Mouse (Mus musculus): Measurements from ENCODE around the gene Dnal1.

Gene Dnal1

DNA sequence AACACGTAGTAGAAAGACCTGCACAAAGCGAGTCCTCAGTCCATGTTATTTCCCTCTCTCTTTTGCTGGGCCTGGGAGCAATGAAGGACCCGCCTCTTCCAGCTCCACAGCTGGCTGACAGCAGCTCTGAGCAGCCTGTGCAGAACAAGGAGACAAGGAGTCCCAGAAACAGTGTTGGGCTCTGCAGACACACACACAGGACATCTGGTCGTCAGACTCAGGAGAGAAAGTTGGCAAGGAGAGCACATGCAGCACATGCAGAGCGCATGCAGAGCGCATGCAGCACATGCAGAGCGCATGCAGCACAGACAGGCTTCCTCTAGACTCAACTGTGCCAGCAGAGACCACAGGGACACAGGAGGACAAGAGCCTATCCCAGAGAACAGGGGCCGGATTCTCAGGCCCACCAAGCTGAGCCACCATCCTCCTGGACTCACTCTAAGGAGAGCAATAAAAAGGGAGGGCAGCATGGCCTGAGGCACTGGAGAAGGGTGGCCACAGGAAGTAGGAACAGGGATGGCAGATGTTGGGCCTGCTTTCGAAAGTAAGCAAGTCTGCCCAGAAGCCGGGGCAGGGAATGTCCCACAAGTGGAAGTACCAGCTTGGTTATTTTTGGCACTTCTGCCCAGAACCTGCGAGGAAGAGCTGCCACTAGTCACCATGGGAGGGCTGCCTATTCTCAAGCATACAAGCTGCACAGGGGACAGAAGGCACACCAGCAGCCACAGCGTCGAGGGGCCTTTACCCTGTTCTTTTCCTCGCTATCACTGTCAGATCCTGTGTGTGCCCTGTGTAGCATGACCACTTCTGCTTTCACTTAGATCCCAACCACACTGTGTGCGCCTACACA, 73.8 kb downstream of the Dnal1 start:
- no peak for DNase-seq (ENCODE audit: low spot score)

DNA sequence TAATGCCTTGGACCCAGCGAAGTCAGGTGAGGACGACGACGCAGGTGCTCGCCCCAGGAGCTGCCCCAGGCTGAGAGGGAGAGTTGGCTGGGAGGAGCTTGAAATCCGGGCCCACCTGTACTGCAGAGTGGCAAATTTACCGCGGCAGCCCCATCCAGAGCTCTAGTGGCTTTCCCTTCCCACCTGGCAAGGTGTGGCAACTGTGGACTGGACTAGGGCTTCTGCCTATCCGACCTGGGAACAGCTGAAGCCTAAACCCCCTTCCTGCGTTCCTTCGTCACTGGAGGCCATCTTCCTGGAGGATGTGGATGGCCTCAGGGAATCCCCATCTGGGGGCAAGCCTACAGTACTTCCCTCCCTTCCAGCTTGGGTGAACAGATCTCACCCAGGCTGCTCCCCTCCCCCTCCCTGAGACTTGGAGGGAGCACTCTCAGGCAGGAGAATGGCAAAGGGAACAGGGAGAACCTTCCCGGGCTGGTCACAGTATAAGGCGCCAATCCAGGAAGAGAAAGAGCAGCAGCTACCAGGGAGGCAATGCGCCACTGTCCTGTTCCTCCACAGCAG, 74.8 kb downstream of the Dnal1 start:
- no peak for DNase-seq (ENCODE audit: low spot score)

DNA sequence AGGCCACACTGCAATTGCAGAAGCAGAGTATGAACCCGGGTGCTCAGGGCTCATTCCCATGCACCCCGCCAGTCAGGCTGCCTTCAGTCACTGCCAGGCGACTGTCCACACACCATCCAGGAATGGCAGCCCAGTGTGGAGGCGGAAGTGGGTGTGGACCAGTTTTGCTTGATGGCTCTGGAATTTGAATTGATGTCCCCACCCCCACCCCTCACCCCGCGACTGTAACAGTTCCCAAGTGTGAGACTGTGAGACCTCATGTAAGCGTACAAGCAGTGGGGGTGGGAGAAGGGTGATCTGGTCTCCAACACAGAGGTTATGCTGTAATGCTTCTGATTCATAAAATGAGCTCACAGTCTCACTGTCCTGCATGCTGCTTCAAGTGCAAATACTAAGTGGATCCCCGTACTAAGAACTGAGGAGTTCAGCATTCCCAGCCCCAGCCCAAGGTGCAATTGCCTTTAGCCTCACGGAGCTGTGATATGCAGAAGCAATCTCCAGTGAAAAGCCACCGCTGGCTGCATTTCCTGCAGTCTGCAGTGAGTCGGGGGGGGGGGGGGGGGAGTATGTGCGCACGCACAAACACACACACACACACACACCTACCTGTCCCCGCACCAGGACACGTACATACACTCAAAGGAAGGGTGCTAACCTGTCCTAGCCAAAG, 76.1 kb downstream of the Dnal1 start:
- DNase-seq (ENCODE audit: low spot score): no peak

DNA sequence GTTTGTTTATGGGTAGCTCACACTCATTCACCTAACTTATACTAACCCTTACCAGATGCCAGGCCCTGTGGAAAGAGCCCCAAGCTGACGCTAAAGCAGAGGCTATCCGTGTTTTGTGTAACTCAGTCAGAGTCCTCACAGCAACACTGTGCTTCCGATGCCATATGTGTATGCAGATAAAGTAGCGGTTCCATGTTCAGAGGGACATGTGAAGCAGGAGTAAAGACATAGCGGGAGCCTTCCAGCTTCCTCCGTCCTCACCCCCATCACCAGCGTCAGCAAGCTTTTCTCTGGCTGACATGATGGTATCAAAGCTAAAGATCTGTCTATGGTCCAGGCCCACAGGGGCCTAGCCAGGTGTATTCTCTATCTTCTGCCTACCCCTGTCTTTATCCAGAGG, 77.0 kb downstream of the Dnal1 start:
- DNase-seq (ENCODE audit: low spot score): no peak

DNA sequence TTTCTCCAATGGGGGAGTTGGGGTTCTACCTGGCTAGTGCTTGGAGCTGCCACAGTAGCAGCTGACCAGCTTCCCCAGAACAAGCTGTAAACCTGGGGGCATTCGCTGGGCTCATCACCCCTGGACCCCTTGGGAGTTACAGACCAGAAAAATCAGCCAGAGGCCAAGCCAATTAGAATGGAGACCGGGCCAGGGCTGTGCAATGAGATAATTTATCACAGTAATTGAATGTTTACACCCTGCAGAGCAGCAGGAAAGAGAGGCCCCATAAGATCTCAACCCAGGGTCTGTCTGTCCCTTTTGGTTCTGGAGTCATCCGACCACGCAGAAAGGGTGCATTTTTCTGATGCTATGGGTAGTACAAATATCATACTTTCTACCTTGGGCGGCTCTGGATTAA, 77.6 kb downstream of the Dnal1 start:
- DNase-seq (ENCODE audit: low spot score): no peak

DNA sequence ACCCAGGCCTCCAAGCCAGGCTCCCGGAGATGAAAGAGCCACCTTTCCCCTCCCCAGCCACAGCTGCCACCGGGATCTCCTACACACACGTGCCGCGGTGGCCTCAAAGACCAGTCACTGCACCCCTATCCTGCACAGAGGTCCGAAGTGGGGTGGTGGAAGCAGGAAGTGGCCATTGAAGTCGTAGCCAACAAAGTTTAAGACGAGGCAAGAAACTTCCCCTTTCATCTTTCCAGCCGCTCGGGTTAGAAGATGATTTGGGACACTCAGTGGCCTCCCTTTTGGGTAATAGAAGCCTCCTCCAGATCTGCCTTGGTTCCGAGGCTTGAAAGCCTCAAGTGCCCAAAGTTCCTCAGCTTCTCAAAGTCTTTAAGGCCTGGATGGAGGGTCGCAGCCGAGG, 78.1 kb downstream of the Dnal1 start:
- DNase-seq (ENCODE audit: low spot score): no peak

DNA sequence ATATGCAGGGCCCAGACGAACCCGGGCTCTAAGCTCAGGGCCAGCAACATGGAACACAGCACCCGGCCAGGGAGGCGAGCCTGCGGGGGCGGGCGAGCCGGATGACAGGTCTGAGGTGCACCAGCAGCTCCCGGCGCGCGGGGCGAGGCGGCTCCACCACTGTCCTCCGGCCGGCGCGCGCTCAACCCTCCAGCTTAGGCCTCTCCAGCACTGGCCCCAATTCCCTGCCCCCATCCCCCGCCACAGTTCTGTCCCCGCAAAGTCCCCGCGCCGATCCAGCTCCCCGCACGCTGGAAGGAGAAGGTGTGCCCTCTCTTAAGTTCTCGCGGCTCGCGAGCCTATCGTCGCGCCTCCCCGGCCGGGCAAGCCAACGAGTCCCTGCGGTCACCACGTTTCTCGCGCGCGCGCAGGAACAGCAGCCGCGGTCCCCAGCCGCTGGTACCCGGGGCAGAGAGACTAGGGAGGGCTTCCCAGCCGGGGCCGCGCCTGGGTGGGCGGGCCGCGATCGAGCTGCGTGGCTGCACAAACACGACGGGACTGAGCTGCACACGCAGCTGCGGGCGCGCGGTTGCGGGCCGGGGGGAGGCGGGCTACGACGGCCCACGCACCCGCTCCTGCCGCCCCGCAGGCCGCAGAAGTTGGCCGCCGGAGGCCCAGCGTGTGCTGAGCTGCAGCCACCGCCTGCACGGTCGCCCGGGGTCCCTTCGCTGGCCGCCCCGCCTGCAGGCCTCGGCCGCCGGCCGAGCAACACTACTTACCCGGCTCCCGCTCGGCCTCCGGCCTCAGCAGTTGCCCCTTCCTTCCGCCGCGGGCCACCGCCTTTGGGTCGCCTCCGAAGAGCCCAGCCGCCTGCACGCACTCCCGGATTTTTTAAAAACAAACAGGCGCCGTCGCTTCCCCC, 78.8 kb downstream of the Dnal1 start:
- DNase-seq (ENCODE audit: low spot score): no peak

DNA sequence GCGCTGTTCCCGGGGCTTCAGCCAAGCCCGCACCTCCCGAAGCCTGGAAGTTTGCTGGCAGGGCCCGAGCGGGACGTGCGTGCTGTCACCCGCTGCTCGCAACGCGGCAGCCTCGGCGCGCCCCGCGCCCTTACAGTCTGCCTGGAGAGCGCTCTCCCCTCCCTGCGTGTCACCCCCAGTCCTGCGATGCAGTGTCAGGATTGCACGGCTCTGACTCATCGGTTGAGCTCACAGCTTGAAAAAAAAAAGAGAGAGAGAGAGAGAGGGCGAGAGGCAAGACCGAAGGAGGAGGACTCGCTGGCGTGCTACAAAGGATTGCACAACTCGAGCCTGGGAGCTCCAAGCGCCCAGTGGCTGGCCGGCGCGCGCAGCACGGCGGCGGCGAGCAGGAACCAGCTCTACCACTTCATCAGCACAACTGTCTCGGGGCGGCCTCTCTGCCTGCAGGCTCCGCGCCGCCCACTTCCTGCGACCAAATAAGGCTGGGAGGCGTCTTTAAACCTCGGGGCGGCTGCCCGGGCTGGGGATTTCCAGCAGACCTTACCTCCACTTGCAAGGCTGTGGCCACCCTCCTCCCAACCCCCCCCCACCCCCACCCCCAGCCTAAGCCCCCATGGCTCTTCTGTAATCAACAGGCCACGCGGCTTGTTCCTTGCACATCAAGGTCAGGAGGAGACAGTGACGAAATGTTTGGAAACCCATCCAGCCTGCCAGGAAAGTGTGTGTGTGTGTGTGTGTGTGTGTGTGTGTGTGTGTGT, 79.7 kb downstream of the Dnal1 start:
- peak; percentile 84 for DNase-seq (ENCODE audit: low spot score)

DNA sequence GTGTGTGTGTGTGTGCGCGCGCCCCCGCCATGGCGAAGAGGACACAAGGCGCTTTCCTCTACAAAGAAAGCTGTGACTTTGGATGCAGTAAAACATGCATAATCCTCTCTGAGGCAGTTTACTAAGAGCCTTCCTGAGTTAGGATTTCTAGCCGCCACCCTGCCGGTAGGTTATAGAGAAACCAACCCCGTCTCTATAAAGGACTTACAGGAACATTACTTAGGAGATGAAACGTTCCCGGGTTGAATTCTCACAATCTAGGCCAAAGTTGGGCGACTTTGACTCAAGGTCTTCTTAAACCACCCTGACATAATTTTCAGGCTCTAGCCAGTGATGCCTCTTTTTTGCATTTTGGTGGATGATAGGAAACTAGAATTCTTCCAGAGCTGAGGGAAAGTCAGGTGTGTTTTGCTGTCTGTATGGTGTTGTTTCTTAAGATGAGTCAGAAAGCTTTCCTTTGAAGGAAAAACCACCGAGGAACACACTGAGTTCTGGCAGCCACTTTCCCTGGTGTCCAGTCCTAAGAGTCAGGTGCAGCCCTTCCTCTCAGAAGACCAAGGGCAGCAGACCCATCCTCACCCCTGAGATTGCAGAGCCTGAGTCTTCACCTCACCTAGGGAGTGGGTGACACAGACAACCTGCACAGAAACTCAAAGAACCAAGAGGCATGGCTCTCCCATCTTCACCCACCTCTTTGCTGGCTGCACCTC, 80.4 kb downstream of the Dnal1 start:
- DNase-seq (ENCODE audit: low spot score): no peak

DNA sequence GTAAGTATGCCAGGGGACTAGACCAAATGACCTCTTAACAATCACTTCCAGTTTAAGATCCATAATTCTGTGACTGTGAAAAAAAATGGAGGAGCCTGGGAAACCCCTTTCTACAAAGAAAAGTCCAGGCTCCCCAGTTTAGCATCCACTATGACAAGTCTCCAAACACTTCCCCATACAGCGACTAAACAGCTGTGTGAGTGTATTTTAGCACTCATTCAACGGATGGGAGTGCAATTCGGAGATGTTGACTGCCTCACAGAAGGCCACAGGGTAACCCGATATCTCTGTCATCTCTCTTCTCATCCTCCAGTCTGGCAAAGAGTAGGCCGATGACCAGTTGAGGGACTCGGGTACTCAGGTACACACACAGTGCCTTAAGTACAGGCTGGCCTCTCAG, 81.0 kb downstream of the Dnal1 start:
- DNase-seq (ENCODE audit: low spot score): no peak

All from spleen, adult 12 weeks (tissue).